Mouse (Mus musculus) MEL (cell line): Measurements from ENCODE around the gene Sgtb.

ENCODE experiments used
- CTCF ChIP-seq, 3 experiments: IDR thresholded peaks in 2 of 3; conservative IDR thresholded peaks in 1 of 3; 2 replicates each; pipeline ENCODE4 v1.5.1; 2011 to 2012; ENCODE audit warnings: low read length in 3 of 3, low read depth in 2 of 3, mild to moderate bottlenecking in 2 of 3, improper control_type of control experiment in 1 of 3, inconsistent platforms in 1 of 3, mixed read lengths in 1 of 3, moderate library complexity in 1 of 3; ENCODE audit not compliant: control insufficient read depth in 1 of 3, insufficient read depth in 1 of 3, poor library complexity in 1 of 3, severe bottlenecking in 1 of 3
- EP300 ChIP-seq, 2 experiments: IDR thresholded peaks; 2 replicates each; pipeline ENCODE4 v1.6.1; 2011; ENCODE audit warnings: improper control_type of control experiment in 2 of 2, low read length in 2 of 2, low read depth in 1 of 2, mild to moderate bottlenecking in 1 of 2
- GATA1 ChIP-seq: IDR thresholded peaks from 2 replicates; pipeline ENCODE4 v1.6.1; 2011; ENCODE audit warnings: low read depth, low read length, improper control_type of control experiment
- KAT2A ChIP-seq: conservative IDR thresholded peaks from 2 replicates; pipeline ENCODE4 v1.6.1; 2012; ENCODE audit warnings: low read depth, low read length, improper control_type of control experiment, inconsistent platforms
- MAFK ChIP-seq: IDR thresholded peaks from 2 replicates; pipeline ENCODE4 v1.6.1; 2011; ENCODE audit warnings: low read depth, mild to moderate bottlenecking, low read length, improper control_type of control experiment, borderline replicate concordance
- MAX ChIP-seq: IDR thresholded peaks from 2 replicates; pipeline ENCODE4 v1.6.1; 2011; ENCODE audit warnings: low read length, improper control_type of control experiment
- MXI1 ChIP-seq: IDR thresholded peaks from 2 replicates; pipeline ENCODE4 v1.6.1; 2011; ENCODE audit warnings: mild to moderate bottlenecking, low read depth, low read length, improper control_type of control experiment
- NELFE ChIP-seq: IDR thresholded peaks from 2 replicates; pipeline ENCODE4 v1.6.1; 2011; ENCODE audit warnings: low read depth, low read length, improper control_type of control experiment
- POLR2A ChIP-seq, 2 experiments: IDR thresholded peaks; 2 replicates each; pipeline ENCODE4 v1.6.1; 2011 to 2012; ENCODE audit warnings: low read length in 2 of 2, mild to moderate bottlenecking in 2 of 2, control low read depth in 1 of 2, improper control_type of control experiment in 1 of 2, low read depth in 1 of 2, moderate library complexity in 1 of 2; ENCODE audit not compliant: control insufficient read depth in 1 of 2, insufficient read depth in 1 of 2, poor library complexity in 1 of 2
- TAL1 ChIP-seq: IDR thresholded peaks from 2 replicates; pipeline ENCODE4 v1.6.1; 2012; ENCODE audit warnings: mild to moderate bottlenecking, inconsistent platforms, low read length, moderate library complexity, mixed read lengths
- TBP ChIP-seq: IDR thresholded peaks from 2 replicates; pipeline ENCODE4 v1.8.0; 2011; ENCODE audit warnings: low read depth, low read length, improper control_type of control experiment
- ZNF384 ChIP-seq: IDR thresholded peaks from 2 replicates; pipeline ENCODE4 v1.6.1; 2012; ENCODE audit warnings: low read depth, mild to moderate bottlenecking, inconsistent platforms, low read length, improper control_type of control experiment

DNA sequence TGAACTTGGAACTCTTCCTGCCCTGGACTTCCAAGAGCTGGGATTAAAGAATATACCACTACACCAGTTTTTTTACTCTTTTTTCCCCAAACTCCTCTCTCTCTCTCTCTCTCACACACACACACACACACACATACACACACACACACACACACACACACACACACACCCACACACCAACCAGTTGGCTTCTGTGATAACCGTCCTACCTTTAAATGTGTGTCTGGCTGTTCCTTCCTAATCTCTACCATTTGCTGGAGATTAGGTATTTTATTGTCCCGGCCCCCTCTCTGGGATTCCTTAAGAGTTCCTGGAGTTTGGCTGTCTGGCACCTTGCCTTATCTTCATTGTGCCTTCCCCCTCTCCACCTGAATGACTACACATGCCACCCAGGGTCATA, 24.9 kb upstream of the Sgtb start:
- TF ChIP-seq CTCF (IDR thresholded peaks at IDR 0.05 in 2 of 3, conservative IDR thresholded peaks at IDR 0.05 in 1 of 3; ENCODE audit: control insufficient read depth in 1 of 3, insufficient read depth in 1 of 3, low read depth in 2 of 3, low read length in 3 of 3, poor library complexity in 1 of 3, severe bottlenecking in 1 of 3): no peak
- TF ChIP-seq MXI1: no peak
- no peak for TF ChIP-seq KAT2A
- no peak for TF ChIP-seq POLR2A (IDR thresholded peaks at IDR 0.05; ENCODE audit: control insufficient read depth in 1 of 2, insufficient read depth in 1 of 2, low read depth in 1 of 2, low read length in 2 of 2, poor library complexity in 1 of 2)
- TF ChIP-seq EP300 (IDR thresholded peaks at IDR 0.05; ENCODE audit: low read depth in 1 of 2, low read length in 2 of 2): peak in 1 of 2 experiments; percentile 64; a peak in 2 of 4 replicates
- no peak for TF ChIP-seq MAX
- no peak for TF ChIP-seq ZNF384
- no peak for TF ChIP-seq NELFE
- TF ChIP-seq GATA1: peak; percentile 38; the same call in 1 of the 2 replicates
- TF ChIP-seq TBP: no peak
- TF ChIP-seq TAL1: no peak
- no peak for TF ChIP-seq MAFK
